Mouse (Mus musculus): ENCODE measurements around the gene Tacc2. TPM values are rescaled to one million over a fixed set of nuclear protein-coding genes. Genes with fewer than 3 reads are reported as not detected.

The Tacc2 gene
- polyA plus RNA-seq, 1 experiment from 2014 or later = 50.8 TPM

GRCm38 (mm10) chr7:130709372-130710274 is 132.4 kb downstream of the Tacc2 start:
- no peaks in the 10 kb centered on the region for H3K9me3 ChIP-seq
- WGBS = 62% methylated on average over 9 of the region's 9 CpGs
- H3K36me3 ChIP-seq = no peaks in the 10 kb centered on the region
- no peak for DNase-seq (ENCODE audit: low spot score)
- H3K4me3 ChIP-seq = no peak overlapping the region
- peak overlapping the region; percentile 69 for H3K27ac ChIP-seq
- H3K27me3 ChIP-seq (ENCODE audit: insufficient read depth, poor library complexity, severe bottlenecking) = no peaks in the 10 kb centered on the region
- H3K4me1 ChIP-seq (replicated peaks) = peaks cover 40% of the 10 kb centered on the region

- H3K27me3 ChIP-seq (ENCODE audit: insufficient read depth, poor library complexity, severe bottlenecking) = no peaks in the 10 kb centered on the region
- WGBS = 92% methylated on average over 7 of the region's 7 CpGs
- H3K36me3 ChIP-seq = peaks cover 21% of the 10 kb centered on the region
- no peaks in the 10 kb centered on the region for H3K9me3 ChIP-seq
- no peak overlapping the region for H3K4me3 ChIP-seq
- no peak for DNase-seq (ENCODE audit: low spot score)
- peaks cover 50% of the 10 kb centered on the region for H3K4me1 ChIP-seq (replicated peaks)
- H3K27ac ChIP-seq = no peak overlapping the region
These were observed 134.6 kb downstream of the Tacc2 start for GRCm38 (mm10) chr7:130711851-130712250.

DNA sequence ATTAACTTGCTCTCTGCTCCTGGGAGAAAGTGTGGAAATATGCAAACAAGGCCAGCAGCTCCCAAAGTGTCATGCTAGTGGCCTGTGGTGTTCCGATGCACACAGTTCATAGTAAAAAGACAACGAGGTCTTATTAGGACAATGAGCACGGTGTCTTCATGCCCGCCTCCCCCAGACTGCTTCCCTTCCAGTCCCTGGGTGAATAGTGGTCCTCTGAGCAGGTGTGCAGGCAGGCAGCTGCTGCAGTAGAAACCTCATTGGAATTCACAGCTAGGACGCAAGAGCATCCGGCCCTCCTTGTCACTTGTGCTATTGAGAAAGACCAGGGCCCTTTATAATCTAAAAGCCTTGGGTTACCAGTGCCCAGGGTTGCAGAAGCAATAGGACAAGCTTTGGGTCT is 136.1 kb downstream of the Tacc2 start:
- Histone ChIP-seq H3K27me3 (ENCODE audit: insufficient read depth, poor library complexity, severe bottlenecking) (no peaks in the 10 kb centered on the region), H3K27ac (no peak overlapping the region), H3K36me3 (peaks cover 35% of the 10 kb centered on the region), H3K9me3 (no peaks in the 10 kb centered on the region), H3K4me1 (replicated peaks) (peaks cover 45% of the 10 kb centered on the region), H3K4me3 (no peak overlapping the region)
- WGBS = 75% methylated on average over 6 of the region's 6 CpGs
- DNase-seq (ENCODE audit: low spot score) = no peak

- no peaks in the 10 kb centered on the region for H3K9me3 ChIP-seq
- H3K4me3 ChIP-seq = no peak overlapping the region
- peaks cover 41% of the 10 kb centered on the region for H3K36me3 ChIP-seq
- H3K27ac ChIP-seq = no peak overlapping the region
- H3K4me1 ChIP-seq (replicated peaks) = peaks cover 45% of the 10 kb centered on the region
- H3K27me3 ChIP-seq (ENCODE audit: insufficient read depth, poor library complexity, severe bottlenecking) = no peaks in the 10 kb centered on the region
- no peak for DNase-seq (ENCODE audit: low spot score)
- 93% methylated on average over 3 of the region's 3 CpGs for WGBS
These were observed 138.2 kb downstream of the Tacc2 start for GRCm38 (mm10) chr7:130715467-130715866.

DNA sequence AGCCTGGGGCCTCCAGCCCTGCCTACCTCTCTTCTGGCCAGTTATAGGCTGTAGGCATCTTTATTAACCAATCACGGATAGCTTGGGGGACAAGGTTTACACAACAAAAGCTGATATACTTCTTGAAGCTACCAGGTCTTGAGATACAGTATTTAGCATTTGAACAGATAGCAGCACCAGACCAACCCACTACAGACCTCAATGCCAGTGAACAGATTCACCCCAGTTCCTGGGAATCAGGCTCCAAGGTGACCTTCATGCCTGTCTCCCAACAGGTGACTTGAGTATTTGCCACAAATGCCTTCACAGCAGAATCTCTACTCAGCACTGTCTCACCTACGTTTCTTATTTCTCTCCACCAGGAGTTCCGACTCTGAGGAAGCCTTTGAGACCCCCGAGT is 139.1 kb downstream of the Tacc2 start:
- Histone ChIP-seq H3K4me1 (replicated peaks) (peaks cover 49% of the 10 kb centered on the region), H3K36me3 (peaks cover 41% of the 10 kb centered on the region), H3K9me3 (no peaks in the 10 kb centered on the region), H3K27me3 (ENCODE audit: insufficient read depth, poor library complexity, severe bottlenecking) (no peaks in the 10 kb centered on the region), H3K27ac (no peak overlapping the region), H3K4me3 (no peak overlapping the region)
- WGBS = 92% methylated on average over 4 of the region's 4 CpGs
- no peak for DNase-seq (ENCODE audit: low spot score)

DNA sequence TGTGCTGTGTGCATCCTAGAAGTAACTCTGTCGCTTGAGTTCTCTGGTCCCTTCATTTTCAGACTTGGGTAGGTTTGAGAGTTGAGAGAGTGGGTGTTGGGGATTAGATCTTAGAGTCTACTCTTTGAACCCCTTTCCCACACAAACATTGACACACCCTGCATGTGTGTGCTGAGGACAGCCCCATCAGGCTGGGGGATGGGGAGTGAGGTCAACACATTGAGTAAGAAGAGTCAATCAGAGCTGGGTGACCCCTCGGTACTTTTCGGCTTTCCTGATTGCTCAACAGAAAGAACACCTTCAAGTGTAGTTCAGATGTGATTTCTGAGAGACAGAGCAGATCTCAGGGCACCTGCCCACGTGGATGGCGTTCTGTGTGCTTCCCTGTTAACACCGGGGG is 139.8 kb downstream of the Tacc2 start:
- Histone ChIP-seq H3K4me3 (no peak overlapping the region), H3K27me3 (ENCODE audit: insufficient read depth, poor library complexity, severe bottlenecking) (no peaks in the 10 kb centered on the region), H3K4me1 (replicated peaks) (peaks cover 55% of the 10 kb centered on the region), H3K9me3 (no peaks in the 10 kb centered on the region), H3K36me3 (peaks cover 45% of the 10 kb centered on the region), H3K27ac (no peak overlapping the region)
- DNase-seq (ENCODE audit: low spot score) = no peak
- 94% methylated on average over 6 of the region's 6 CpGs for WGBS

GRCm38 (mm10) chr7:130719931-130720598 is 142.8 kb downstream of the Tacc2 start:
- WGBS = 14% methylated on average over 16 of the region's 16 CpGs
- Histone ChIP-seq H3K4me3 (peak overlapping the region; percentile 25), H3K9me3 (no peaks in the 10 kb centered on the region), H3K4me1 (replicated peaks) (peaks cover 45% of the 10 kb centered on the region), H3K27me3 (ENCODE audit: insufficient read depth, poor library complexity, severe bottlenecking) (no peaks in the 10 kb centered on the region), H3K27ac (peak overlapping the region; percentile 87), H3K36me3 (peaks cover 72% of the 10 kb centered on the region)
- DNase-seq (ENCODE audit: low spot score) = no peak

DNA sequence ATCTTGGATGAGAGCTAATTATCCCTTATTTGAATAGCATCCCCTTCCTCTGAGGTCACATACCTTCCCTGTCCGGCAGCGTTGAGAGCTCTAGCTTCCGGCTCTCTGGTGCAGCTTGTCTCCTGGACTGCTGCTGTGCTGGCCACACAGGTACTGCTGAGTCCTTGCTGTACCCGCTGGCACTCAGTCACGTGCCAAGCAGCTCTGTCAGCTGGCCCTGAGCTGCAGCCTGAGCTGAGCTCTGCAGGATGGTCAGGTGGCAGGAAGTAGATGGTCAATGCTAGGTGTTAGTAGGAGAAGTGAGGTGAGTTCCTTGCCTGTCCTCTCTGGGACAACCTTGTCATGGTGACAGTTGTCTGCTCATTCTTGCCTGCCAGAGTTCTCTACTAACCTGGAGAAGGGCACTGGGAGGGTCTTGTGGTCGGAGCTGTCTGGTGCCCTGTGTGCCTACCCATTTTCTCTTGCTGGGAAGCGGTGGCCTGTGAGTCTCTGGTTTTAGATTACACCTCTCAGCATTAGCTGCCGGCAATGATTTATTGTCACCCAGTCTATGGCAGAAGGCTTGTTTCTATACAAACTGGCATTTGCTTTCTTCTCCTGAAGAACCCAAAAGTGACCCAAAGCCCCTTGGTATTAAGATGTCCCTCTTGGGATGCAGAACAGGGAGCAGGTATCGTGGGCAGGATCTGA is 143.6 kb downstream of the Tacc2 start:
- H3K4me3 ChIP-seq = no peak overlapping the region
- H3K9me3 ChIP-seq = no peaks in the 10 kb centered on the region
- H3K27me3 ChIP-seq (ENCODE audit: insufficient read depth, poor library complexity, severe bottlenecking) = no peaks in the 10 kb centered on the region
- 67% methylated on average over 9 of the region's 9 CpGs for WGBS
- peaks cover 72% of the 10 kb centered on the region for H3K36me3 ChIP-seq
- peak overlapping the region; percentile 87 for H3K27ac ChIP-seq
- no peak for DNase-seq (ENCODE audit: low spot score)
- peaks cover 39% of the 10 kb centered on the region for H3K4me1 ChIP-seq (replicated peaks)

DNA sequence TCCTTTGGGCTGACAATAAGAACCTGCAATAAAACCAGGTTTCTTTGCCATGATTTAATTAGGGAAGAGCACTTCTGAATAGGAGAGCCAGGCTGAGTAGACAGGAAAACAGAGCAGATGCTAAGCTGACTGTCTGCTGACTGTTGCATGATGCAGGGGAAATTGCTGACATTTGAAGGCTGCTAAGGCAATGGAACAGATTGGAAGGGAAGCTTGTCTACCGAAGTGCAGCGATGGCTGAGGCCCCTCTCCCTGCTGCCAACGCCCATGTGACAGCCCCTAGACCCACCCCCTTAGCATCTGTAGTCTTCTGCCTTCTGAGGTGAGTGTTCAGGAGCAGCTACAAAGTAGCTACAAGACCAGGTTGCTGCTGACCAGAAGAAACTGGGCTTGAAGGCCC is 148.9 kb downstream of the Tacc2 start:
- DNase-seq (ENCODE audit: low spot score) = no peak
- WGBS = 87% methylated on average over 3 of the region's 3 CpGs
- H3K4me1 ChIP-seq (replicated peaks) = peaks cover 19% of the 10 kb centered on the region
- peaks cover 92% of the 10 kb centered on the region for H3K36me3 ChIP-seq
- H3K9me3 ChIP-seq = no peaks in the 10 kb centered on the region
- H3K4me3 ChIP-seq = no peak overlapping the region
- no peak overlapping the region for H3K27ac ChIP-seq
- H3K27me3 ChIP-seq (ENCODE audit: insufficient read depth, poor library complexity, severe bottlenecking) = no peaks in the 10 kb centered on the region

GRCm38 (mm10) chr7:130726724-130727422 is 149.6 kb downstream of the Tacc2 start:
- H3K9me3 ChIP-seq = no peaks in the 10 kb centered on the region
- peaks cover 93% of the 10 kb centered on the region for H3K36me3 ChIP-seq
- peak overlapping the region; percentile 45; the same call in 1 of the 2 replicates for H3K27ac ChIP-seq
- DNase-seq (ENCODE audit: low spot score) = no peak
- WGBS = 73% methylated on average over 8 of the region's 8 CpGs
- H3K4me3 ChIP-seq = no peak overlapping the region
- no peaks in the 10 kb centered on the region for H3K27me3 ChIP-seq (ENCODE audit: insufficient read depth, poor library complexity, severe bottlenecking)
- H3K4me1 ChIP-seq (replicated peaks) = peaks cover 13% of the 10 kb centered on the region

GRCm38 (mm10) chr7:130727560-130727959 is 150.3 kb downstream of the Tacc2 start:
- no peaks in the 10 kb centered on the region for H3K27me3 ChIP-seq (ENCODE audit: insufficient read depth, poor library complexity, severe bottlenecking)
- no peaks in the 10 kb centered on the region for H3K9me3 ChIP-seq
- H3K36me3 ChIP-seq = peaks cover 86% of the 10 kb centered on the region
- no peak for DNase-seq (ENCODE audit: low spot score)
- 0 out of 2 replicates have a peak, but pooled peaks cover 8% of the 10 kb centered on the region for H3K4me1 ChIP-seq (replicated peaks)
- peak overlapping the region; percentile 45; the same call in 1 of the 2 replicates for H3K27ac ChIP-seq
- WGBS = 93% methylated on average over 4 of the region's 4 CpGs
- H3K4me3 ChIP-seq = no peak overlapping the region

- H3K27ac ChIP-seq = no peak overlapping the region
- no peaks in the 10 kb centered on the region for H3K27me3 ChIP-seq (ENCODE audit: insufficient read depth, poor library complexity, severe bottlenecking)
- no peak for DNase-seq (ENCODE audit: low spot score)
- H3K4me1 ChIP-seq (replicated peaks) = 0 out of 2 replicates have a peak, but pooled peaks cover 9% of the 10 kb centered on the region
- H3K9me3 ChIP-seq = no peaks in the 10 kb centered on the region
- 85% methylated on average over 7 of the region's 7 CpGs for WGBS
- peaks cover 85% of the 10 kb centered on the region for H3K36me3 ChIP-seq
- H3K4me3 ChIP-seq = no peak overlapping the region
These were observed 154.6 kb downstream of the Tacc2 start for GRCm38 (mm10) chr7:130731792-130732191.

All from hindbrain, embryonic 10.5 days (tissue).